In genomic region chr5:76216691-76217090, GRCm38 (mm10) we compare ENCODE assay signal across 30 mouse cellular contexts. TPM values are rescaled to one million over a fixed set of nuclear protein-coding genes. Genes with fewer than 3 reads are reported as not detected.
A peak's percentile ranks its signal among the peaks of the same experiment; 100 is the strongest.
DNase-seq lines count a peak whose midpoint lies in the region; ATAC-seq lines count a peak whose summit lies in the region.
"Had no signal": no experiment of that assay in that cellular context is flagged by ENCODE, and none has a peak within 500 bp of the region (broad histone marks: within the 10 kb centered on the region; RNA-seq: fewer than 3 reads in every experiment).

No protein-coding gene starts in this region.

- H3K4me1 ChIP-seq in heart, embryonic 15.5 days (replicated peaks), result no peaks in the 10 kb centered on the region
- no peaks in the 10 kb centered on the region for H3K4me1 ChIP-seq in heart, embryonic 11.5 days (ENCODE audit: control insufficient read depth, insufficient read depth, low read length)
- H3K4me1 ChIP-seq in brown adipose tissue, adult 24 weeks (ENCODE audit: control insufficient read depth, insufficient read depth, insufficient read length, low read length), result no peaks in the 10 kb centered on the region
- no peaks in the 10 kb centered on the region for H3K4me1 ChIP-seq in kidney, embryonic 14.5 days (ENCODE audit: control insufficient read depth, insufficient read depth, low read length)
- H3K4me1 ChIP-seq: embryonic facial prominence, embryonic 12.5 days; heart, embryonic 10.5 days; hindbrain, embryonic 10.5 days; intestine, embryonic 15.5 days; limb, embryonic 12.5 days; neural tube, embryonic 13.5 days had no signal

- no peak for ATAC-seq in heart, embryonic 15.5 days (replicated peaks; ENCODE audit: insufficient number of reproducible peaks, insufficient read depth, low FRiP score, low read depth)
- no peak for ATAC-seq in heart, embryonic 11.5 days (replicated peaks; ENCODE audit: insufficient number of reproducible peaks, low FRiP score, low TSS enrichment)
- no peak for ATAC-seq in kidney, embryonic 14.5 days (ENCODE audit: low FRiP score, low TSS enrichment)
- ATAC-seq: hindbrain, embryonic 16.5 days; intestine, embryonic 15.5 days; liver, postnatal 0 days had no signal

- H3K9me3 ChIP-seq in heart, embryonic 15.5 days (replicated peaks), result no peaks in the 10 kb centered on the region
- H3K9me3 ChIP-seq in heart, embryonic 11.5 days (replicated peaks; ENCODE audit: control insufficient read depth, low read length), result no peaks in the 10 kb centered on the region
- H3K9me3 ChIP-seq in kidney, embryonic 14.5 days (ENCODE audit: control insufficient read depth, low read length), result no peaks in the 10 kb centered on the region
- H3K9me3 ChIP-seq: embryonic facial prominence, embryonic 12.5 days; G1E; heart, embryonic 10.5 days; hindbrain, embryonic 10.5 days; intestine, embryonic 15.5 days; limb, embryonic 12.5 days; neural tube, embryonic 13.5 days had no signal

- 46% methylated on average over 6 of the region's 6 CpGs for WGBS in heart, embryonic 15.5 days
- WGBS in heart, embryonic 11.5 days (ENCODE audit: insufficient replicate concordance), result 62% methylated on average over 6 of the region's 6 CpGs
- 76% methylated on average over 6 of the region's 6 CpGs for WGBS in kidney, embryonic 14.5 days

- no peak overlapping the region for H3K9ac ChIP-seq in heart, embryonic 15.5 days
- no peak overlapping the region for H3K9ac ChIP-seq in heart, embryonic 11.5 days (ENCODE audit: low read depth, low read length)
- no peak overlapping the region for H3K9ac ChIP-seq in kidney, embryonic 14.5 days (ENCODE audit: low read depth, low read length)
- H3K9ac ChIP-seq: embryonic facial prominence, embryonic 12.5 days; intestine, embryonic 15.5 days; limb, embryonic 12.5 days; liver, postnatal 0 days; neural tube, embryonic 13.5 days had no signal

- no peak overlapping the region for H3K4me2 ChIP-seq in heart, embryonic 15.5 days
- no peak overlapping the region for H3K4me2 ChIP-seq in heart, embryonic 11.5 days
- H3K4me2 ChIP-seq in kidney, embryonic 14.5 days (replicated peaks; ENCODE audit: low read depth, low read length), result no peak overlapping the region
- H3K4me2 ChIP-seq: embryonic facial prominence, embryonic 12.5 days; intestine, embryonic 15.5 days; limb, embryonic 12.5 days; liver, embryonic 11.5 days; neural tube, embryonic 13.5 days had no signal

- H3K36me3 ChIP-seq in heart, embryonic 15.5 days, result peaks cover 19% of the 10 kb centered on the region; the same call in 1 of the 2 replicates
- no peaks in the 10 kb centered on the region for H3K36me3 ChIP-seq in heart, embryonic 11.5 days (ENCODE audit: control insufficient read depth, insufficient read depth, low read length)
- peaks cover 21% of the 10 kb centered on the region; the same call in 1 of the 2 replicates for H3K36me3 ChIP-seq in kidney, embryonic 14.5 days (ENCODE audit: control insufficient read depth, insufficient read depth, low read length)

- no peaks in the 10 kb centered on the region for H3K27me3 ChIP-seq in heart, embryonic 15.5 days
- no peaks in the 10 kb centered on the region for H3K27me3 ChIP-seq in heart, embryonic 11.5 days (ENCODE audit: control insufficient read depth, insufficient read depth, low read length)
- H3K27me3 ChIP-seq in kidney, embryonic 14.5 days (ENCODE audit: control insufficient read depth, insufficient read depth, low read length), result no peaks in the 10 kb centered on the region
- H3K27me3 ChIP-seq: CH12.LX; embryonic facial prominence, embryonic 12.5 days; intestine, embryonic 15.5 days; limb, embryonic 12.5 days; neural tube, embryonic 13.5 days had no signal

- 0 out of 2 replicates have a peak overlapping the region, but pooled peaks have one; percentile 27 for H3K27ac ChIP-seq in heart, embryonic 15.5 days
- H3K27ac ChIP-seq in heart, embryonic 11.5 days (ENCODE audit: low read depth, low read length), result no peak overlapping the region
- peak overlapping the region; percentile 15; the same call in 1 of the 2 replicates for H3K27ac ChIP-seq in brown adipose tissue, adult 24 weeks (replicated peaks; ENCODE audit: low read depth, low read length)
- no peak overlapping the region for H3K27ac ChIP-seq in kidney, embryonic 14.5 days (ENCODE audit: low read depth, low read length)
- H3K27ac ChIP-seq: embryonic facial prominence, embryonic 12.5 days; heart, embryonic 10.5 days; hindbrain, embryonic 10.5 days; intestine, embryonic 15.5 days; limb, embryonic 12.5 days; neural tube, embryonic 13.5 days had no signal

- DNase-seq in right cerebral cortex, adult 18-20 months, result peak; percentile 73
- DNase-seq in right cerebral cortex, postnatal 10 days (ENCODE audit: low spot score in 2 of 2), result no peak
- DNase-seq in telencephalon, adult 2 months (ENCODE audit: low read depth, low spot score), result peak; percentile 65
- DNase-seq: adrenal gland, adult 2 months; B cell, adult 2 months; cerebellum, adult 2 months; cerebellum, postnatal 25 days; gastrocnemius, postnatal 36 days; kidney, adult 8-10 months; kidney, postnatal 14 days; layer of hippocampus, postnatal 36 days; liver, postnatal 0 days; lung, postnatal 14 days; midbrain, embryonic 14.5 days; retina, postnatal 1 day; thymus, postnatal 36 days had no signal

- H3K4me3 ChIP-seq in heart, embryonic 15.5 days, result no peak overlapping the region
- H3K4me3 ChIP-seq in heart, embryonic 11.5 days (ENCODE audit: low read depth, low read length), result no peak overlapping the region
- no peak overlapping the region for H3K4me3 ChIP-seq in brown adipose tissue, adult 24 weeks (ENCODE audit: insufficient read depth, low read depth, low read length)
- no peak overlapping the region for H3K4me3 ChIP-seq in kidney, embryonic 14.5 days (ENCODE audit: low read length)
- H3K4me3 ChIP-seq: embryonic facial prominence, embryonic 12.5 days; heart, embryonic 10.5 days; hindbrain, embryonic 10.5 days; intestine, embryonic 15.5 days; limb, embryonic 12.5 days; neural tube, embryonic 13.5 days had no signal

RNA-seq across cellular contexts. Expression of gene Tmem165, which starts 33.0 kb away (rescaled TPM):
- polyA plus RNA-seq in heart, embryonic 15.5 days (2015; fragmentation: Nextera tagmentation; extraction: Ambion mirVana), result 62.7 and 72.2 TPM in 2 replicates
- 87.6 and 88.4 TPM in 2 replicates for polyA plus RNA-seq in heart, embryonic 11.5 days (2014; fragmentation: Nextera tagmentation; extraction: Ambion mirVana)
- 15.1 and 17.8 TPM in 2 replicates for polyA plus RNA-seq in brown adipose tissue, adult 24 weeks (2012; ENCODE audit: insufficient read depth, insufficient read length, missing spikeins)
- 127 and 139 TPM in 2 replicates for polyA plus RNA-seq in kidney, embryonic 14.5 days (2014; fragmentation: Nextera tagmentation; extraction: Ambion mirVana)

Comparison
In these comparisons a context has a peak if more than half of its experiments do, and no peak if none do; other contexts are left out.
1. H3K27ac ChIP-seq: peak in heart, embryonic 15.5 days (single experiment) and brown adipose tissue, adult 24 weeks (single experiment); none in heart, embryonic 11.5 days (single experiment) and kidney, embryonic 14.5 days (single experiment).
2. DNase-seq: peak in right cerebral cortex, adult 18-20 months (single experiment) and telencephalon, adult 2 months (single experiment); none in right cerebral cortex, postnatal 10 days (0 of 2).